Mouse (Mus musculus) heart, adult 2 months (tissue): Measurements from ENCODE around the gene Fam187a.

Source experiments
- CTCF ChIP-seq: fragments of 200-600 bp; IDR thresholded peaks from 2 replicates; pipeline ENCODE4 v1.8.1; 2022; ENCODE audit warnings: antibody characterized with exemption, mild to moderate bottlenecking, moderate library complexity
- EP300 ChIP-seq: fragments of 200-500 bp; IDR thresholded peaks from 2 replicates; pipeline ENCODE4 v1.6.1; 2011; ENCODE audit warnings: low read depth, low read length, control low read depth; ENCODE audit not compliant: insufficient read depth
- POLR2A ChIP-seq: fragments of 200-500 bp; IDR thresholded peaks from 2 replicates; pipeline ENCODE4 v1.6.1; 2011; ENCODE audit warnings: mild to moderate bottlenecking, low read depth, low read length, control low read depth; ENCODE audit not compliant: insufficient read depth

- TF ChIP-seq CTCF (peak; percentile 83), POLR2A (no peak), EP300 (peak; percentile 76; the same call in 1 of the 2 replicates)
These were observed 33.1 kb upstream of the Fam187a start for GRCm38 (mm10) chr11:102851883-102852282.
